Mouse (Mus musculus): ENCODE measurements around the gene Cdc25a. TPM values are rescaled to one million over a fixed set of nuclear protein-coding genes. Genes with fewer than 3 reads are reported as not detected.
A peak's percentile ranks its signal among the peaks of the same experiment; 100 is the strongest.

Cdc25a gene
- polyA plus RNA-seq, 1 experiment: 4.0 TPM

DNA sequence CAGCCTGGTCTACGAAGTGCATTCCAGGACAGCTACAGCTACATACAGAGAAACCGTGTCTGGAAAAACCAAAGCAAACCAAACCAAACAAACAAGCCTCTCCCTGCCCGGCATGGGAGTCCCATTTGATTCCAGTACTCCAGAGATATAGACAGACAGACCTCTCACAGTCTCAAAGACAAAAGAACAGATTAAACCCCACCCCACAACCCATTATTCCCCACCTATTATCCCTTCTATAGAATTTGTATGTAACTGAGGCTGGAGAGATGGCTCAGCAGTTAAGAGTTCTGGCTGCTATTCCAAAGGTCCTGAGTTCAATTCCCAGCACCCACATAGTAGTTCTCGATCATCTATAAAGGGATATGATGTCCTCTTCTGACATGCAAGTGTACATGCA is 34.5 kb downstream of the Cdc25a start:
- TF ChIP-seq CTCF (IDR thresholded peaks at IDR 0.05; ENCODE audit: extremely low read depth, insufficient read depth, insufficient read length, insufficient replicate concordance) (no peak), POLR2A (IDR thresholded peaks at IDR 0.05; ENCODE audit: low read depth, low read length) (no peak)
- no peaks in the 10 kb centered on the region for H3K27me3 ChIP-seq (ENCODE audit: control insufficient read depth, insufficient read depth, low read length)
- no peak overlapping the region for H3K4me3 ChIP-seq (ENCODE audit: extremely low read depth, insufficient read depth, insufficient read length)
- no peaks in the 10 kb centered on the region for H3K36me3 ChIP-seq (ENCODE audit: control insufficient read depth, insufficient read depth, low read length)
- no peak overlapping the region for H3K27ac ChIP-seq (ENCODE audit: insufficient read depth, low read length)
- H3K4me1 ChIP-seq (ENCODE audit: control insufficient read depth, insufficient read depth, insufficient read length): no peaks in the 10 kb centered on the region; the same call in 1 of the 2 replicates
- no peak for DNase-seq (ENCODE audit: low read depth in 1 of 2, low spot score in 2 of 2)
- 93% methylated on average over 4 of the region's 4 CpGs for WGBS

DNA sequence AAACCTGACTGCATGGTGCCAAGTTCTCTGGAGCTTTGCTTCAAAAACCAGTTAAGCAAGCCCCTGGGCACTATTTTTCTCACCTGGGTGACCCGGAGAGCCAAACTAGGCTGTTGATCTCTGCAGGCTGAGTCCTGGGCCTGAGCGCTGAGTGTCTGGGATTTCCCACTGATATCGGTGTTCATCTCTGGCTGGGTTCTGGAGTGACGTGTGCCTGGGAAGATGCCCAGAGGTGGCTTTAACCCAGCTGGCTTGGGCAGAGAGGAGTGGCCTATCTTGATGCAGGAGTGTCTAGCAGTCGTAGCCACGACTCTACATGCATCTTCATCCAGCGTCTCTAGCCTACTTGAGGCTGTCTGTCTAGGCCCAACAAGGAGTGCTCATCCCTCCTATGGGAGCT is 36.4 kb downstream of the Cdc25a start:
- DNase-seq (ENCODE audit: low read depth in 1 of 2, low spot score in 2 of 2): no peak
- Histone ChIP-seq H3K36me3 (ENCODE audit: control insufficient read depth, insufficient read depth, low read length) (no peaks in the 10 kb centered on the region), H3K27ac (ENCODE audit: insufficient read depth, low read length) (no peak overlapping the region), H3K4me1 (ENCODE audit: control insufficient read depth, insufficient read depth, insufficient read length) (no peaks in the 10 kb centered on the region; the same call in 1 of the 2 replicates), H3K4me3 (ENCODE audit: extremely low read depth, insufficient read depth, insufficient read length) (no peak overlapping the region), H3K27me3 (ENCODE audit: control insufficient read depth, insufficient read depth, low read length) (no peaks in the 10 kb centered on the region)
- WGBS: 95% methylated on average over 7 of the region's 7 CpGs
- TF ChIP-seq POLR2A (IDR thresholded peaks at IDR 0.05; ENCODE audit: low read depth, low read length): no peak
- no peak for TF ChIP-seq CTCF (IDR thresholded peaks at IDR 0.05; ENCODE audit: extremely low read depth, insufficient read depth, insufficient read length, insufficient replicate concordance)

DNA sequence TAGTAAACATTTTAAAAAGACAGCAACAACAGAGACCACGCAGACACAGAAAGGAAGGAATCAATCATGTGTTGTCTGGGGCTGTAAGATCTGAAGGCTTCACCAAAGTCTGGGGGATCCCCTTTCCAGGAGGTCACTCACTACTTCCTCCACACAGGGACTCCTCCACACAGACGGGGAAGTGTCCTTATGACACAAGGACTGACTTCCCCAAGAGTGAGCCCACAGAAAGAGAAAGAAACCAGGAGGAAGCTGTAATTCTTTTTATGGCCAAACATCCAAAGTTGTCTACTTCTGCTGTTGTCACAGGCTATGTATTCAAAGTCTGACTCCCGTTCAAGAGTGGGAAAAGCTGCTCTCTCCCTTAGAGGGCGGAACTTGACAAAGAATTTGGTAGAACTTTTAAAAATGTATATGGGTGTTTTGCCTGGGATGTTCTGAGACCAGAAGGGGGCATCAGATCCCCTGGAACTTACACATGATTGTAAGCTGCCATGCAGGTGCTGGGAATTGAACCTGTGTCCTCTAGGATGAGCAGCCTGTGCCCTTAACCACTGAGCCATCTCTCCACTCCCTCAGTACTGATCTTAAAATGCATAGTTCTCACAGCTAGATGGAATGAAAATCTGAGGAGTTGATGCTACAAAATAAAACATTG is 39.0 kb downstream of the Cdc25a start:
- Histone ChIP-seq H3K27me3 (ENCODE audit: control insufficient read depth, insufficient read depth, low read length) (no peaks in the 10 kb centered on the region), H3K4me3 (ENCODE audit: extremely low read depth, insufficient read depth, insufficient read length) (no peak overlapping the region), H3K36me3 (ENCODE audit: control insufficient read depth, insufficient read depth, low read length) (no peaks in the 10 kb centered on the region), H3K4me1 (ENCODE audit: control insufficient read depth, insufficient read depth, insufficient read length) (no peaks in the 10 kb centered on the region; the same call in 1 of the 2 replicates), H3K27ac (ENCODE audit: insufficient read depth, low read length) (no peak overlapping the region)
- TF ChIP-seq CTCF (IDR thresholded peaks at IDR 0.05; ENCODE audit: extremely low read depth, insufficient read depth, insufficient read length, insufficient replicate concordance) (no peak), POLR2A (IDR thresholded peaks at IDR 0.05; ENCODE audit: low read depth, low read length) (no peak)
- DNase-seq (ENCODE audit: low read depth in 1 of 2, low spot score in 2 of 2): no peak
- WGBS: 18% methylated on average over 4 of the region's 4 CpGs

DNA sequence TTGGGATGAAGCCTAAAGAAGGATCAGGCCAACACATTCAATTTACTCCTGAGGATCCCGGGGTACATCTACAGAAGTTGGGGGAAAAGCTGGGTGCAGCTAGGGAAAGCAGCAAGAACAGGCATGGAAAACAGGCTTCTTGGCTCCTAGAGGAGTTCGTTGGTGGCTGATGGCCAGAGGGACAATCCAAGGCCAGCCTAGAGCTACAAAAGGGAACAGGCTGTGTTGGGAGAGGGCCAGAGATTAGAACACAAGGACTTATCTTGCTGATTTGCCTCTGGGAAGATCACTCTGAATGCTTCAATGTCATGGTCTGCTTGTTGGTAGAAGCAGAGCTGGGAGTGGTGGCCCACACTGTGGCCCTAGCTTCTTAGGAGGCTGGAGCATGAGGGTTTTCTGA is 42.6 kb downstream of the Cdc25a start:
- no peak overlapping the region for H3K4me3 ChIP-seq (ENCODE audit: extremely low read depth, insufficient read depth, insufficient read length)
- H3K4me1 ChIP-seq (ENCODE audit: control insufficient read depth, insufficient read depth, insufficient read length): no peaks in the 10 kb centered on the region; the same call in 1 of the 2 replicates
- TF ChIP-seq POLR2A (IDR thresholded peaks at IDR 0.05; ENCODE audit: low read depth, low read length): no peak
- no peak for TF ChIP-seq CTCF (IDR thresholded peaks at IDR 0.05; ENCODE audit: extremely low read depth, insufficient read depth, insufficient read length, insufficient replicate concordance)
- no peak for DNase-seq (ENCODE audit: low read depth in 1 of 2, low spot score in 2 of 2)
- no peak overlapping the region for H3K27ac ChIP-seq (ENCODE audit: insufficient read depth, low read length)
- no peaks in the 10 kb centered on the region for H3K27me3 ChIP-seq (ENCODE audit: control insufficient read depth, insufficient read depth, low read length)
- no peaks in the 10 kb centered on the region for H3K36me3 ChIP-seq (ENCODE audit: control insufficient read depth, insufficient read depth, low read length)
- WGBS: 87% methylated on average over 2 of the region's 2 CpGs

DNA sequence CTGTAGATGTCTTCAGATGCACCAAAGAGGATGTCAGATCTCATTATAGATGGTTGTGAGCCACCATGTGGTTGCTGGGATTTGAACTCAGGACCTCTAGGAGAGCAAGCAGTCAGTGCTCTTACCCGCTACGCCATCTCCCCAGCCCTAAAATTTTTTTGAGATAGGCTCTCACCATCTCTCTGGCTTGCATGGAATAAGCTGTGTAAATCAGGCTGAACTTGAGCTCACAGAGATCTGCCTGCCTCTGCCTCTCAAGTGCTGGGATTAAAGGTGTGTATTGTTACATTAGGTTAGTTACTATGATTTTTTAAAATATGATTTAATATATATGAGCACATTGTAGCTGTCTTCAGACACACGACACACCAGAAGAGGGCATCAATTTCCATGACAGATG is 53.8 kb downstream of the Cdc25a start:
- Histone ChIP-seq H3K4me1 (ENCODE audit: control insufficient read depth, insufficient read depth, insufficient read length) (peaks cover 3% of the 10 kb centered on the region), H3K4me3 (ENCODE audit: extremely low read depth, insufficient read depth, insufficient read length) (no peak overlapping the region), H3K27me3 (ENCODE audit: control insufficient read depth, insufficient read depth, low read length) (no peaks in the 10 kb centered on the region), H3K36me3 (ENCODE audit: control insufficient read depth, insufficient read depth, low read length) (no peaks in the 10 kb centered on the region), H3K27ac (ENCODE audit: insufficient read depth, low read length) (no peak overlapping the region)
- no peak for TF ChIP-seq POLR2A (IDR thresholded peaks at IDR 0.05; ENCODE audit: low read depth, low read length)
- TF ChIP-seq CTCF (IDR thresholded peaks at IDR 0.05; ENCODE audit: extremely low read depth, insufficient read depth, insufficient read length, insufficient replicate concordance): no peak
- 95% methylated on average over 3 of the region's 3 CpGs for WGBS
- no peak for DNase-seq (ENCODE audit: low read depth in 1 of 2, low spot score in 2 of 2)

DNA sequence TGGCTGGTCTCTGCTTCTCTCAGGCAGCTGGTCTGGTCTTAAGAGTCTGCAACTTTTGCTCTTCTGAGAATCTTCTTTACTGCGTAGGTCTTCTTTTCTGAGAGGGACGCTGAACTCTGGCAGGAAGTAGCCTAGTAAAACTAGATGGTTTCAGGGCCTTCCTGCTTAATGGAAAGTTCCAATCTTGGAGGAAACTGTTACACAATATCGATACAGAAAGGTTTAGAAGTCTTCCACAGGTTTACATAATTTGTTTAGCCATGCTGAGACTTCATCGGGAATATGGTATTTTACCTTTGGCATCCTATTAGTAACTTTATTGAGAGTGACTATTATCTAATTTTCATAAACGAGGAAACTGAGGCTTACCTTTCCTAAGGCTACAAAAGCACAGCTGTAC is 54.7 kb downstream of the Cdc25a start:
- TF ChIP-seq CTCF (IDR thresholded peaks at IDR 0.05; ENCODE audit: extremely low read depth, insufficient read depth, insufficient read length, insufficient replicate concordance) (no peak), POLR2A (IDR thresholded peaks at IDR 0.05; ENCODE audit: low read depth, low read length) (no peak)
- no peaks in the 10 kb centered on the region for H3K27me3 ChIP-seq (ENCODE audit: control insufficient read depth, insufficient read depth, low read length)
- WGBS: 82% methylated on average over 5 of the region's 5 CpGs
- H3K4me3 ChIP-seq (ENCODE audit: extremely low read depth, insufficient read depth, insufficient read length): no peak overlapping the region
- no peak overlapping the region for H3K27ac ChIP-seq (ENCODE audit: insufficient read depth, low read length)
- H3K4me1 ChIP-seq (ENCODE audit: control insufficient read depth, insufficient read depth, insufficient read length): peaks cover 3% of the 10 kb centered on the region
- DNase-seq (ENCODE audit: low read depth in 1 of 2, low spot score in 2 of 2): no peak
- no peaks in the 10 kb centered on the region for H3K36me3 ChIP-seq (ENCODE audit: control insufficient read depth, insufficient read depth, low read length)

DNA sequence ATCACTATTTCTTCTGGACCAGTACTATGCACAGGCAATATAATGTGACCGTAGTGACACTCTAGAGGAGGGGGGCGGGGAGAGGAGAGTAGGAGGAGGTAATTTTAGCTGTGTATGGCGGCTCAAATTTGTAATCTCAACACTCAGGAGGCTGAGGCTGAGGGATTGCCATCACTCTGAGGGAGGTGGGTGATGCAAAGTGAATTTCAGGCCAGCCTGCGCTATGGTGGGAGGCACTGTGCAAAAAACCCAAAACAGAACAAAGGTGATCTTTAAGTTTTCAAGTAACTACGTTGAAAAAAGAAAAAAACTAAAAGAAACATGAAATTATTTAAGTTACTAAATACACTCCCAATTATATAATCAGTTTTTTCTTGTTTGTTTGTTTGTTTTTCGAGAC is 55.4 kb downstream of the Cdc25a start:
- TF ChIP-seq POLR2A (IDR thresholded peaks at IDR 0.05; ENCODE audit: low read depth, low read length): no peak
- no peak for TF ChIP-seq CTCF (IDR thresholded peaks at IDR 0.05; ENCODE audit: extremely low read depth, insufficient read depth, insufficient read length, insufficient replicate concordance)
- peak overlapping the region; percentile 91; the same call in 1 of the 2 replicates for H3K27ac ChIP-seq (ENCODE audit: insufficient read depth, low read length)
- WGBS: 65% methylated on average over 6 of the region's 6 CpGs

More for the DNA sequence above, 55.4 kb downstream of the Cdc25a start:
- Histone ChIP-seq H3K4me1 (ENCODE audit: control insufficient read depth, insufficient read depth, insufficient read length) (peaks cover 3% of the 10 kb centered on the region), H3K36me3 (ENCODE audit: control insufficient read depth, insufficient read depth, low read length) (no peaks in the 10 kb centered on the region), H3K27me3 (ENCODE audit: control insufficient read depth, insufficient read depth, low read length) (no peaks in the 10 kb centered on the region), H3K4me3 (ENCODE audit: extremely low read depth, insufficient read depth, insufficient read length) (0 out of 2 replicates have a peak overlapping the region, but pooled peaks have one; percentile 65)
- no peak for DNase-seq (ENCODE audit: low read depth in 1 of 2, low spot score in 2 of 2)

Measured in spleen, adult 2 months (tissue).